Comparison of ENCODE assay signal across 26 mouse cellular contexts in the genomic region with DNA sequence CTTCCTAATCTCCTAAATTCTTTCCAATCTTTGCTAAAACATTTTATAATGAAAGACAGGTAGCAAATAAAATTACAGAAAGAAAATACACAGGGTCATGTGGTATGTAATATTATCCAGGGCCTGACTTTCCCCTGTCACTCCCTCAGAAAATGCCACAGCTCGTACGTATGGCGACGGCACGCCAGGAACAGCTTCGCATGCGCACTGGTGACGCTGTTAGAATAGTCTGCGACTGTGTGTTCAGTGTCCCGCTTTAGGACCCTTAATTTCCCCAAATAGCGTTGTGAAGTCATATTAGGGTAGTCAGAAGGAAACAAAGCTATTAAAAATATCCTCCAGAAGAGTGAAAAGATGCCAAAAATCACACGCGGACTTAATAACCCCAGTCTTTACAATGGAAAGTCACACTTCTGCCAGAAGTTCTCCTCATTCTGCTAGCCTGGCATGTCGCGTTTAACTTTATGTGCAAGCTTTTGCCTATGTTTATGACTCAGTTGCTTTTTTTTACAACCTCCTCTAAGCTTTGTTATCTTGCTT.
A peak's percentile ranks its signal among the peaks of the same experiment; 100 is the strongest.
DNase-seq lines count a peak whose midpoint lies in the region; ATAC-seq and TF ChIP-seq lines count a peak whose summit lies in the region.
"Had no signal": no experiment of that assay in that cellular context is flagged by ENCODE, and none has a peak within 500 bp of the region (broad histone marks: within the 10 kb centered on the region; RNA-seq: fewer than 3 reads in every experiment).

No protein-coding gene starts in this region.

- H3K4me3 ChIP-seq in gastrocnemius, adult 2 months: peak overlapping the region; percentile 7
- H3K4me3 ChIP-seq in limb, embryonic 10.5 days: no peak overlapping the region
- 0 out of 2 replicates have a peak overlapping the region, but pooled peaks have one; percentile 6 for H3K4me3 ChIP-seq in limb, embryonic 14.5 days (replicated peaks; ENCODE audit: low read length)
- no peak overlapping the region for H3K4me3 ChIP-seq in thymus, adult 2 months (ENCODE audit: control insufficient read depth, insufficient read depth, low read length)
- no peak overlapping the region for H3K4me3 ChIP-seq in left cerebral cortex, adult 2 months
- H3K4me3 ChIP-seq: erythroblast, embryonic 14.5 days; forebrain, embryonic 12.5 days; forebrain, embryonic 15.5 days had no signal

- H3K9ac ChIP-seq in limb, embryonic 14.5 days (ENCODE audit: low read depth, low read length, severe bottlenecking): no peak overlapping the region
- H3K9ac ChIP-seq: forebrain, embryonic 12.5 days; forebrain, embryonic 15.5 days; hindbrain, embryonic 14.5 days had no signal

- TF ChIP-seq CTCF in gastrocnemius, adult 2 months (IDR thresholded peaks at IDR 0.05): no peak
- TF ChIP-seq CTCF in thymus, adult 2 months (IDR thresholded peaks at IDR 0.05; ENCODE audit: borderline replicate concordance, control insufficient read depth, extremely low read depth, insufficient read depth, low read length, poor library complexity): no peak
- no peak for TF ChIP-seq CTCF in left cerebral cortex, adult 2 months (IDR thresholded peaks at IDR 0.05)

- intact Hi-C loops in gastrocnemius, adult 2 months (cut with DNase I): no loop called here
- intact Hi-C loops in left cerebral cortex, adult 2 months (cut with DNase I): no loop called here

- no peak for TF ChIP-seq POLR2A in limb, embryonic 14.5 days (IDR thresholded peaks at IDR 0.05; ENCODE audit: borderline replicate concordance, extremely low read depth, insufficient read depth, insufficient read length)
- TF ChIP-seq POLR2A in thymus, adult 2 months (IDR thresholded peaks at IDR 0.05; ENCODE audit: control insufficient read depth, extremely low read depth, insufficient read depth, low read length, poor library complexity): no peak

- H3K4me2 ChIP-seq in limb, embryonic 14.5 days (replicated peaks; ENCODE audit: low read depth, low read length, severe bottlenecking): peak overlapping the region; percentile 28
- H3K4me2 ChIP-seq: forebrain, embryonic 12.5 days; forebrain, embryonic 15.5 days; heart, embryonic 11.5 days; hindbrain, embryonic 14.5 days had no signal

- 0 out of 2 replicates have a peak, but pooled peaks cover 5% of the 10 kb centered on the region for H3K27me3 ChIP-seq in limb, embryonic 10.5 days (ENCODE audit: low read depth, poor library complexity, severe bottlenecking)
- no peaks in the 10 kb centered on the region for H3K27me3 ChIP-seq in limb, embryonic 14.5 days (ENCODE audit: control insufficient read depth, insufficient read depth, low read length)
- H3K27me3 ChIP-seq in thymus, adult 2 months (ENCODE audit: control insufficient read depth, insufficient read depth, low read length): no peaks in the 10 kb centered on the region
- H3K27me3 ChIP-seq: forebrain, embryonic 12.5 days; forebrain, embryonic 15.5 days had no signal

- no peaks in the 10 kb centered on the region for H3K9me3 ChIP-seq in limb, embryonic 10.5 days (replicated peaks)
- no peaks in the 10 kb centered on the region for H3K9me3 ChIP-seq in limb, embryonic 14.5 days (ENCODE audit: control insufficient read depth, low read length)
- H3K9me3 ChIP-seq: forebrain, embryonic 12.5 days; forebrain, embryonic 15.5 days had no signal

- H3K36me3 ChIP-seq in limb, embryonic 10.5 days: no peaks in the 10 kb centered on the region
- H3K36me3 ChIP-seq in limb, embryonic 14.5 days (ENCODE audit: control insufficient read depth, insufficient read depth, low read length): no peaks in the 10 kb centered on the region
- H3K36me3 ChIP-seq in thymus, adult 2 months (ENCODE audit: control insufficient read depth, insufficient read depth, low read length): no peaks in the 10 kb centered on the region
- H3K36me3 ChIP-seq: forebrain, embryonic 12.5 days; forebrain, embryonic 15.5 days; G1E had no signal

- WGBS in limb, embryonic 10.5 days: 86% methylated on average over 15 of the region's 15 CpGs
- 17% methylated on average over 15 of the region's 15 CpGs for WGBS in limb, embryonic 14.5 days
- WGBS in thymus, adult 2 months: 92% methylated on average over 15 of the region's 15 CpGs

- ATAC-seq in limb, embryonic 14.5 days (ENCODE audit: low FRiP score, low read depth): peak; percentile 82
- ATAC-seq: forebrain, embryonic 15.5 days; hindbrain, postnatal 0 days; inflammation-experienced regulatory T-cells, adult 6 months; intestine, embryonic 16.5 days had no signal

- H3K27ac ChIP-seq in gastrocnemius, adult 2 months: peak overlapping the region; percentile 56
- peak overlapping the region; percentile 36; the same call in 1 of the 2 replicates for H3K27ac ChIP-seq in limb, embryonic 10.5 days
- H3K27ac ChIP-seq in limb, embryonic 14.5 days (replicated peaks; ENCODE audit: low read depth, low read length): 0 out of 2 replicates have a peak overlapping the region, but pooled peaks have one; percentile 22
- no peak overlapping the region for H3K27ac ChIP-seq in thymus, adult 2 months (ENCODE audit: control insufficient read depth, insufficient read depth, low read length)
- H3K27ac ChIP-seq in left cerebral cortex, adult 2 months: no peak overlapping the region
- H3K27ac ChIP-seq: forebrain, embryonic 12.5 days; forebrain, embryonic 15.5 days; hindbrain, embryonic 14.5 days; hindbrain, postnatal 0 days had no signal

- peak; percentile 26 for DNase-seq in gastrocnemius, adult 2 months
- no peak for DNase-seq in gastrocnemius, postnatal 4 days (ENCODE audit: low spot score in 2 of 2)
- peak; percentile 46 for DNase-seq in NIH3T3 (ENCODE audit: low read depth)
- DNase-seq in limb, embryonic 10.5 days (ENCODE audit: low spot score): no peak
- peak; percentile 83 for DNase-seq in limb, embryonic 14.5 days (ENCODE audit: low spot score)
- DNase-seq in thymus, adult 2 months: no peak
- no peak for DNase-seq in left cerebral cortex, adult 2 months (ENCODE audit: extremely low spot score in 1 of 2, low spot score in 2 of 2)
- DNase-seq: adrenal gland, adult 2 months; adrenal gland, postnatal 14 days; B cell, adult 2 months; cerebellum, adult 11 months; cerebellum, adult 2 months; cerebellum, adult 9-11 months; cerebellum, postnatal 25 days; embryo, embryonic 11 days; gastrocnemius, postnatal 14 days; heart, postnatal 36 days had no signal

- peaks cover 42% of the 10 kb centered on the region for H3K4me1 ChIP-seq in limb, embryonic 10.5 days
- peaks cover 27% of the 10 kb centered on the region for H3K4me1 ChIP-seq in limb, embryonic 14.5 days (ENCODE audit: control insufficient read depth, insufficient read depth, low read length)
- no peaks in the 10 kb centered on the region for H3K4me1 ChIP-seq in thymus, adult 2 months (replicated peaks; ENCODE audit: control insufficient read depth, insufficient read depth, low read length)
- H3K4me1 ChIP-seq: forebrain, embryonic 12.5 days; forebrain, embryonic 15.5 days had no signal

Comparison
In these comparisons a context has a peak if more than half of its experiments do, and no peak if none do; other contexts are left out.
1. DNase-seq: peak in gastrocnemius, adult 2 months (single experiment), NIH3T3 (single experiment) and limb, embryonic 14.5 days (single experiment); none in gastrocnemius, postnatal 4 days (0 of 2), limb, embryonic 10.5 days (single experiment), thymus, adult 2 months (single experiment) and left cerebral cortex, adult 2 months (0 of 2).
2. H3K4me3 ChIP-seq: peak in gastrocnemius, adult 2 months (single experiment) and limb, embryonic 14.5 days (single experiment); none in limb, embryonic 10.5 days (single experiment), thymus, adult 2 months (single experiment) and left cerebral cortex, adult 2 months (single experiment).
3. H3K27ac ChIP-seq: peak in gastrocnemius, adult 2 months (single experiment), limb, embryonic 10.5 days (single experiment) and limb, embryonic 14.5 days (single experiment); none in thymus, adult 2 months (single experiment) and left cerebral cortex, adult 2 months (single experiment).